Mouse (Mus musculus): ENCODE measurements around the gene Zfand2a. TPM values are rescaled to one million over a fixed set of nuclear protein-coding genes. Genes with fewer than 3 reads are reported as not detected.

Zfand2a gene
- 19.7 TPM for polyA plus RNA-seq (2017; shearing (Covaris generic))

GRCm38 (mm10) chr5:139484185-139484814 lies at the start of gene Zfand2a:
Zfand2a (minus strand) TSS chr5:139484549.

GRCm38 (mm10) chr5:139460384-139461067 lies 23.8 kb downstream of the Zfand2a start, which contains the start of gene 3110082I17Rik:
3110082I17Rik (minus strand) TSS chr5:139460527.

GRCm38 (mm10) chr5:139423026-139423865 lies 61.1 kb downstream of the Zfand2a start, which contains the start of gene Gper1:
Gper1 (plus strand) TSS chr5:139423151.

Other genes with a start within 250 kb of the Zfand2a start
- 10.5 TPM for gene Get4, start 232.2 kb downstream of the Zfand2a start, polyA plus RNA-seq (2017; shearing (Covaris generic))
- gene Adap1, start 158.9 kb downstream of the Zfand2a start, polyA plus RNA-seq (2017; shearing (Covaris generic)) = 1.7 TPM
- 49.7 TPM for gene Cox19, start 133.1 kb downstream of the Zfand2a start, polyA plus RNA-seq (2017; shearing (Covaris generic))
- not detected for gene Cyp2w1, start 131.9 kb downstream of the Zfand2a start, polyA plus RNA-seq (2017; shearing (Covaris generic))
- 9.7 TPM for gene Gpr146, start 106.9 kb downstream of the Zfand2a start, polyA plus RNA-seq (2017; shearing (Covaris generic))
- 0.26 TPM for gene C130050O18Rik, start 79.3 kb downstream of the Zfand2a start, polyA plus RNA-seq (2017; shearing (Covaris generic))
- gene Gper1, start 61.4 kb downstream of the Zfand2a start, polyA plus RNA-seq (2017; shearing (Covaris generic)) = not detected
- 9.1 TPM for gene 3110082I17Rik, start 24.0 kb downstream of the Zfand2a start, polyA plus RNA-seq (2017; shearing (Covaris generic))
- not detected for gene Uncx, start 58.9 kb upstream of the Zfand2a start, polyA plus RNA-seq (2017; shearing (Covaris generic))

All from CD4-positive, CD25-positive, alpha-beta regulatory T cell, adult 9 weeks (primary cell).